Mouse (Mus musculus) kidney, adult 11 months (tissue): ENCODE measurements at regions not wholly inside any gene's neighbourhood (a gene's known extent, or its start where the extent isn't known, plus 50 kb on each side); places are given as distances from the start of the nearest gene placed in this dataset.
A peak's percentile ranks its signal among the peaks of the same experiment; 100 is the strongest.

Experiments used
- DNase-seq: peaks from one replicate; pipeline ENCODE4 v3.0.0; 2022

DNA sequence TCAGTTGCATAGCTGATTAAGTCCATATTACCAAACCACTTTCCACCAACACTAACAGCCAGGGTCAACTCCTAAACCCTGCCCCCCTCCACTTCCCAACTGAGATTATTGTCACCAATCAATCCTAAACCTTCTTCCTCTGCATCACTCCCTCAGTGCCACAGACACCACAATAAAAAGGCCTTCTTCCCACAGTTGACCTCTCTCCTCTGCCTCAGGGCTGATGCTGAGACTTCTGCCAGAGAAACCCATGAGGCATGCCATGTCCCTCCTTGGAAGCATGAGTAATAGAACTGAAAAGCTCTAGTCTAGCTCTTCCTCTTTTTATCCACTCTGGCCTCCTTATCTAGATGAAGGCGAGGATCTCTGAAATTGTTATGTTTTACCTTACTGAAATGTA, 300.0 kb upstream of the Clec14a start:
- no peak for DNase-seq

DNA sequence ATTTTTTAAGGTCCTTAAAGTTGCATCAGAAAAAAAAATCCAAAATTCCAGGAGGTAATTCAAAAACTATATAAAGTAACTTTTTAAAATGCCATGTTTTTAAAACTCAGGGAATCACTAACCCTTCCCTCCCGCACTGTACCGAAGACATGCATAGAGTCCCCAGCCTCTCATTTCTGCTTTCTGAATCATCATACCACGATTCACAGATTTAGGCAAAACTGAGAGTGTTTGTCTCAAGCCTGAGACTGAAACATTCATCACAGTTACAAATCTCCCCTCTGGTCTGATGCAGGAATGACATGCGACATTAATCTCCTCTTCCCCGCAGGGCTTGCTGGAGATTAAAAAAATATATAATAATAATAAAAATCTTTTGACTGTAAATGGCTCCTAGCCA, 291.8 kb upstream of the Clec14a start:
- no peak for DNase-seq

DNA sequence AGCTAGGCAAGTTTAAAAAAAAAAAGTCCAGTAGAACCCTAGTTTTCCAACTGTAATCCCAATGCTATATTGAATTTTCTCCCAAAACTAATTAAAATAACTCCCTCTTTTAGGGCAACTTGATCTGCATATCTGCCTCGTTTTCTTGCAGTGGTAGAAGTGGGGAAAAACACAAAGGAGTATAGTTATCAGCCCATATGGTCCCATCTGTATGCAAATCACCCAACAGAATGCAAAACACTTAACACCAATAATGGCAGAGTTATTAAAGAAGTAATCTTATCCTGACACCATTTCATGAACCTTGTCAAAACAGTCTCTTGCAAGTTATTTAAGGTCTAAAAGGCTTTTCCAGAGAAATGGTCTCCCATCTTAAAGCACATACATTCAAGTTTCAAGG, 290.7 kb upstream of the Clec14a start:
- no peak for DNase-seq

DNA sequence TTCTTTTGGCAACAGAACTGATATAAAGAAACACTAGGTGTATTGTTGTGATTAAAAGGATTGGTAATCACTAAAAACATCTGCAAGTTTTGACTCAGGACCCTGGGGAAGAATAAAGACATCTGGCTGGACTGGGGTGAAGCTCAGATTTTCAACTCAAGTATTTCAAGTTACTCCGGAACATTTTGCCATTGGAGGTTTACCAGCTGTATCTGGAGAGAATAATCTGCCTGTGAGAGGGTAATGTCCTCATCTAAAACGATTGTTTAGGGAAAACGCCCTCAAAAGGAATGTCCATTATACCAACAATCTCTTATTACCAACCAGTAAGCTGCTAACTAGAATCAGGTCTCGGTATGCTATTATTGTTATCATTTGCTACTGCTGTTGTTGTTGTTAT, 288.2 kb upstream of the Clec14a start:
- DNase-seq = no peak

DNA sequence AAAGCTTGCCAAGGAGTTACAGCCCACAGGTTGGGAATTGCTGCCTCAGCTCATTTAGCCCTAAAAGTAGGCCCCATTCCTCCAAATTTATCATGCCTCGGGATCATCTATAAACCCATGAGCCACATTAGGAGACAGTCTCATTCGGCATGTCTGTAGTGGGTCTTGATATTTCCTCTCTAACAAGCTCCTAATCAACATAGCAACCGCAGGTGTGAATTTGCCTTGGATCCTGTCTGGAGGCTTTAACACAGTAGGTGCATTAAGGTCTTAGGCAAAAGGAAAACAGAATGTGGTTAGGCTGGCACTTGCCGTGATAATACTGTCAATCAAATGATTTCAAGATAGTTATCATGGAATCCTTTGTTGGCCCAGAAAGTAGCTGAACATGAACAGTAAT, 287.7 kb upstream of the Clec14a start:
- no peak for DNase-seq

DNA sequence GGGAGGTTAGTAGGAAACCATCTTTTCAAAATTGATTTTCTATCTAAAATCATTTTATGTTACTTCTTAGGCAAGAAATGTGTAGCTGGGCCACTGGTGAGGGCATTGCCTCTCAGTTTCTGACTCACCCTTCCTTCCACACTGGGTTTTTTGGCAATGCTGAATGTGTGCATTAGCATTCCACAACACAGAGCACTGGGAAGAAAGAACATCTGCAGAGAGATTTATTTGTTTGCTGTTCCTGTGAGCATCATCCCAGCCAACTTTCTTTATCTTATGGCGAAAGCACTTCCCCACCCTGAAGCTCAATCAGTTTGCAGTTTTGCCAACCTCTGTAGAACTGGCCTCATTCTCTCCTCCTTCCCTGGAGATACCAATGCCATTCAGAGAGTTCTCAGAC, 287.0 kb upstream of the Clec14a start:
- no peak for DNase-seq

DNA sequence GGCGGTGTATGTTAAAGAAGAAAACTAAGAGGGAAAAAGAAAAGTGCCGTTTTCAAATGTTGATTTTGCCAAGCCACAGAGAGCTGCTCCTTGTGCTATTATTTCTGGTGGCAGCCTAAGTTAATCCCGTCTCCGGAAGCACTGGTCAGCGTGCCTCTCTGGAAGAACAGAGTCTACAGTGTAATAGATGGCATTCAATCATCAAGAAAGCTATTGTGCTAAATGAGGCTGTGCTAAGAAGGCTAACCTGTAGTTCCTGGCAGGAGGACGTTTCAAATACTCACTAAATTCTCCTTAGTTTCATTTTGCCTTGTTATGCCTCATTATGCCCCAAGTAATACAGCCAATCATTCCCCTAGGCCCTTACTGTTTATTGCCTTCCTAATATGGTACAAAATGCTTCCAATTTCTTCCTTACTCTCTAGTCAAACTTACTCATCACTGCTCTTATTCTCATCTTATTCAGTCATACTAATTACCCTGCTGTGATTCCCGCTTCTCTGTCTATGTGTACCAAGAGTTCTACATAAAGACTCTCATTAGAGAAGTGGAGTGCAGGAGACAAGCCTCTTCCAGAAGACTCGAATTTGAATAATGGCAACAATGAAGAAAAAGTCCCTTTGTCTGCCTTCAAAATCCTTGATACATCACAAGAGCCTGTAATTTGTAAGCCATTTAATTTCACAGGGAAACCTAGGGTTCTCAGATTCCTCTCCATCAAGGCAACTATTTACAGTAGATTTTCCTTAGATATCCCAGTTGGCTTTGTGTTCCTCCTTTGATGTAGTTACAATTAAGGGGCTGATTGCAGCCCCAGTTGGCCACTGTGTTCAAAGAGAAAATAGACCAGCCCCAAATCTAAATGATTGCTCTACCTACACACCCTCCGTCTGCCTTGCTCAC, 282.0 kb upstream of the Clec14a start:
- DNase-seq = no peak

DNA sequence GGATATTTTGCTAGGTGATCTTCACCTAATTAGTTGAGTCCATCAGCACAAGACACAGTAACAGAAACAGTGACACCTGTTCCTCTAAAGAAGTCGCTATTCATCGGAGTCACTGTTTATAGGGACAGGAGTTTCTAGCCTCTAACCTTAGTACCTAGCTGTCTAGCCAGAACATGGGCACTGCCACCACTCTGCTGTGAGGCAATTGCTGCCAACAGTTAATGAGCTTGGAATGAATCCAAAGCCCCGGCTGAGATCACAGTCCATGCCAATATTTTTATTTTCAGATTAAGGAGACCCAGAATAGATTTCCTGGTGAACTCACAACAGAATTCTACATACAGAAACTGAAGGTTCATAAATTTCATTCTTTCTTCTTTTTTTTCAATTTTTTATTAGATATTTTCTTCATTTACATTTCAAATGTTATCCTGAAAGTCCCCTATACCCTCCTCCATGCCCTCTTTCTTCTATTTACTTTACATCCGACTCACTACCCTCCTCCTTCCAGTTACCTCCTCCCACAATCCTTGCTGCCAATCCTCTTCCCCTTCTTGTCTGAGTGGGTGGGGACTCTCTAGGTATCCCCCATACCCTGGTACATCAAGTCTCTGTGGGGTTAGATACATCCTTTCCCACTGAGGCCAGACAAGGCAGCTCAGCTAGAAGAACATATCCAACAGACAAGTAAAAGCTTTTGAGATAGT, 276.9 kb upstream of the Clec14a start:
- peak; percentile 3 for DNase-seq

DNA sequence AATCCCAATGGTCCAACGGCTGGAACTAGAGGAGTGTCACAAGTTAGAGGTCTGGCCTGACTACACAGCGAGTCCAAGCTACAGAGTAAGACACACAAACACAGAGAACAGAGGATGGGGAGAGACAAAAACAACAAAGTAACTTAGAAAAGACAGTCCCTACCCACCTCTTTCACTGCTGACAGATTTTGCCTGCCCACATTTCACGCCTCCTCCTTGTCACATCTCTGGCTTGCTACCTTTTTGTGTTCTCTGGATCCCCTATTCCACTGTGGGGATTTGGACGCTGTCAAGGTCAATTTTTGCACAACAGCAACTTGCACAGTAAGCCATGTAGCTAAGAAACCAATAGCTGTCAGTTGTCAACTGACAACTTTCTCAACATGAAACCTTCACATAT, 275.8 kb upstream of the Clec14a start:
- no peak for DNase-seq

DNA sequence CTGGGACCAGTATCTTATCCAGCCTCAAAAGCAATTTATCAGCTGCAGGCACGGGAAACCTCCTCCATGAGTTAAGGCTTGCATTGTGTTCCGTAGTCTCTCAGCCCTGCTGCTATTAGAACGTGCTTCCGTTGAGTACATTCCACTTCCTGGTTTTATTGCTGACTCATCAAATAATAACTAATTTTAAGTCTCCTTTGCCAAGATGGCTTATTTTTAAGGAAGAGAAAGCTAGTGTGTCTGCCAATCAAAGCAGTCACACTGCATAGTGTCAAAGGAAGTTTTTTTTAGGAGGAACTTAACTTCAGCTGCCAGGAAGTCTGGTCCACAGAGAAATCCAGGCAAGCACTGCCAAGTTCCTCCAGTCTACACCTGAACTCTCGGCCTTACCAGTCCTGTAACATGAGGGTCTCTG, 269.2 kb upstream of the Clec14a start:
- DNase-seq = no peak

DNA sequence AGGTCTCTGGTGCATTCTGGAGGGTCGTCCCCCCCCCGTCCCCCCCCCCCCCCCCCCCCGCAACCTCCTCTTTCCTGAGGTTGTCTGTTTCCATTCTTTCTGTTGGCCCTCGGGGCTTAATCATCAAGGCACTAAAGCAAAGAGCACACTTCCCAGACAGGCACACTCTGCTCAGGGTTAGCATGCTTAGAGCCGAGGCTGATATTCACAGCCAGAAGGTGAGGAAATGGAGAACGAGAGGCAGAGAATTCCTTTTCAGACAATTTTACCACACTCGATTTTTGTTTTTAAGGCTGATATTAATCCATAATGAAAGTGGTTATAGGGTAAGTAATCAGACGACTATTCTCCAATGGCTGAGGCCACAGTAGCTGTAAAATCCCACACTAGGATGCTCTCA, 268.7 kb upstream of the Clec14a start:
- DNase-seq = no peak

DNA sequence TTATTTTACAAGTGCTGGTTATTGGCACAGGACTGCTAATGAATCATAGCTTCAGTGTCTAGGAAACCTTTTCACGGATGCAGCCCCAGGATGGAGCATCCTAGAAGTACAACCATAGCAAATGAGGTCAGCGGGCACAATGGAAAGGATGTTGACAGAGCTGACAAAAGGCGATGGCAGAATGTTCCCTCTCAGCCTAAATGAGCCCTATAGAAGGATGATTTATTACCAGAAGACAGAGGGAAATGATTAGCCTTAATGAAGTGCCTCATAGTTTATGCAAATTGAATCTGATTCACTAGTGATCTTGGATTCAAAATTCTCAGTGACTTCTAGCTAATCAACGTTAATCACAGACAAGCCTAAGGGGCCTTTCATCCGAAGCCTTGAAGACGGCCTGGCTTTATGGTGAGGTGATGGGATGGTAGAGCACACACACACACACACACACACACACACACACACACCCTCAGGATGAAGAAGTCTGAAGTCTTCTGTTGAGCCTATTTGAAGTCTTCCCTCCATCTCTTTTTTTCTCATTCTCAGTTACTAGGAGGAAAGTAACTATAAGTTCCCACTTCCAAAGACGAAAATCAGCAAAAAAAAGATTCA, 267.4 kb upstream of the Clec14a start:
- DNase-seq = no peak

DNA sequence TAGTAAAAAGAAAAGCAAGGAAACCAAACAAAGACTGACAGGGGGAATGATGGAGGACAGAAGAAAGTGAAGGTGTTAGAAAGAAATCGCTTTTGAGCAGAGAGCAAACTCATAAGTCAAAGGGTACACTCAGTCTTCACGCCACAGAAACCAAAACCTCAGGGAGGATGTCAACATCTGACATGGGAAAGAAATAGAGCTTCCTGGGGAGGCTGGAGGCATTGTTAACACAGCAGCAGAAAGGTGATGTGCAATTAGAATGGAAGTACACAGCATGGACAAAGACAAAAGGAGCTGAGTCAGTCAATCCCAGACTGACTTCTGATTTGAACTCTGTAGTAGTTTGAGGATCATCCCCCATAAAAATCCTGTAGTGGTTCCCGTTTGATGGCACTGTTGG, 261.2 kb upstream of the Clec14a start:
- no peak for DNase-seq

DNA sequence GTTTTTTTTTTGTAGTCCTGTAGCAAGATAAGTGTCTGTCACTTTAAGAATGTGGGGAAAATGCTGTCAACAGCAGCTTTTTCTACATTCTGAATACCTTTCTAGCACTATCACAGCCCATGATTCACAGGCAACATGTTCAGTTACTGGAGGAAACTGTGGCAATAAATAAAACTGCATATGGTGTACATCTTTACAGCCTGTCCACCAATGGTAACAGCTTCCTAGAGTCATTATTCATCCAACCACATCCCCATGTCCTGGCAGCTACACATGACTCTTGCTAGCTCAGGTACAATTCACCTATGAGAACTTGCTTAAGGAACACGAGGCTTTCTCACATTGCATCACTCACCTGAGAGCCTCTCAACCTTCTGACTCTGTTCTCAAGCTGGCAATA, 247.7 kb upstream of the Clec14a start:
- DNase-seq = no peak

DNA sequence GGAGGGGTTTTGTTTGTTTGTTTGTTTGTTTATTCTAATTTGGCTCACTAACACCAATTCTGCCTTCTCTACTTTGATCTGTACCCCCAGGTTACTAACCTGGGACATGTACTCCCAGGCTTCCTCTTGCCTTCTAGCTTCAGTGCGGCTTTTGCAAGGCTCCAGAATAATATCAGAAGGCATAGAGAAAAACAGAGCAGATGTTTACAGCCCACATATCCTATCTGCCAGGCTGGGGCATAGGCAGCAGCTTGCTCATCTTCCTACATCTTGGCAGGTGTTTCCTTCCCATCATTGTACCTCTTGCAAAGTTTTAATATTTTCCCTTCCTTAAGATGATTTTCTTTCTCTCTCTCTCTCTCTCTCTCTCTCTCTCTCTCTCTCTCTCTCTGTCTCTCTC, 244.9 kb upstream of the Clec14a start:
- no peak for DNase-seq

DNA sequence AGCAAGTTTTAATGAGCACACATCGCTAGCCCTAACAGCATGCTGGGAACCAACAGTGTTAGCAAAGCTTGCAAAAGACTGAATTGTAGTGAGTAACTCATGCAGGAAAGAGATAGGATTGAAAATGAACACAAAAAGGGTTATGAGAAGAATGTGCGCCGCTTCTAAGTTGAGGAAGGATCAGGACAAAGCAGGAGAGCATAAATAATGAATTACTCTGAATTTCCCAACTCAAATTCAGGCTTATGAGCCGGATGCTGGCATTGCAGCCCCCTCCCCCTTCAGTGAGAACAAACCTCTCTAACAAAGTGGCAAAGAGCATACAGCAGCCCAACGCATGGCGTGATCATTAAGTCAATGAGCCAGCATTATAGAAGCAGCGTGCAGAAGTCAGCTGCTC, 243.6 kb upstream of the Clec14a start:
- no peak for DNase-seq

DNA sequence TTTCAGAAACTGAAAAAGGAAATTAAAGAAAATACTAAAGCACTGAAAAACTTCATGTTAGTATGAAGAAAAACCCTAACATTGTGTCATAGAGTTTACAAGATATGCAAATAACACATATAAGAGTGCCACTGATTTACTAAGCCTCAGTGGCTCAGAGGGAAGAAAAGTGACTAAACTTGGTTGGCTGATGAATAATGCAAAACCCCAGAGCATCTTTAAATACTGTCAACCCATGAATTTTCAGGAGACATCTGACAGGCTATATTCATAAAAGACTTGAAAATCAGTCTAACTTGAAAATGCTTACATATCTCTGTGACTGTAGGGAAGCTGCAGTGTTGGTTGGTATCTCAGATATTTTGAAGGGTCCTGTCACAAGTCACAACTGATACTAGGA, 235.2 kb upstream of the Clec14a start:
- DNase-seq = no peak

DNA sequence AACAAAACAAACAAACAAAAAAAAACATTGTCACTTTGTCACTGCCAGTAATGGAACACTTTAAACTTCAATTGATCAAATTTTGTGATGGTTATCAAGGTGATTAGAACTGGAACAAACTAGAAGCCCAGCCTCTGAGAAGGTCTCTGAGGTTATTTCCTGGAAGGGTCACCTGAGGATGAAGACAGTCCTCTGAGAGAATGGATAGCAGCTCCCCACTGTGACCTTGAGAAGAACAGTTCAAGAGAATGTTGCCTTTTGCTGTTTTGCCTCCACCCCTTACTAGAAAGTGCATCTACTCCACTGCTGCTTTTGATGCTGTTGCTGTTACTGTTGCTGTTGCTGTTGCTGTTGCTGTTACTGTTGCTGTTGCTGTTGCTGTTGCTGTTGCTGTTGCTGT, 205.1 kb upstream of the Clec14a start:
- no peak for DNase-seq

DNA sequence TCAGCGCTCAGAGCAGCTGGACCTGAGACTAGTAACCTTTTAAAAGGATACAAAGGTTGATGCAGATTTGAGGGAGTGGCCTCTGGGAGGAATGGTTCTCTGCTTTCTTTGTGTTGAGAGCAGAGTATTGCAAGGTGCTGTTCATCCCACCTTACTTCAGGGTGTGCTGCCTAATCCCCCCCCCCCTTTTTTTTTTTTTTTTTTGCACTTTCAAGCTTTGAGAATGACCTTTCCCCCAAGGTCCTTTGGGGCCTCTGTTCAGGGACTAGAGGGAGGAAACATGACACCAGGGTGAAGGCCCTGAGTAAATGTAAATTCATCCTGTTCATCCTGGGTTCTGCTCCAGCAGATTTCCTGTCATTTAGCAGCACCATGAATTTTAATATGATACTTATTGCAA, 204.4 kb upstream of the Clec14a start:
- DNase-seq = no peak

DNA sequence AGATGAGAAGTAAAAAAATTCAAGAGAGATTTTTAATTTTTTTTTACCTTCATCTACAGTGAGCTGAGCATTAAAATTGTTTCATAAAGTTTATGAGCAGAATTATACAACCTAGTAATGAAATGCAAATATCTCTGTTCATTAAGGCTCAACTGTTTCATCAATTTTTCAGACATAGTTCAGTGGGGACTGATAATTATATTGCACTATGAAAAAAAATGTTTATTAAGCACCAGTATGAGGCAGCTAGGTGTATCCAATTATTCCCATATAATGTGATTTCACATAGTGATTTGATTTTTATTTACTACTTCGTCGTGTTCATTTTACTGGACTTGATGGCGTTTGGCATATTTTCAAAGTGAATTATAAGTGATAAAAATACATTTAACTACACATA, 191.4 kb upstream of the Clec14a start:
- no peak for DNase-seq

DNA sequence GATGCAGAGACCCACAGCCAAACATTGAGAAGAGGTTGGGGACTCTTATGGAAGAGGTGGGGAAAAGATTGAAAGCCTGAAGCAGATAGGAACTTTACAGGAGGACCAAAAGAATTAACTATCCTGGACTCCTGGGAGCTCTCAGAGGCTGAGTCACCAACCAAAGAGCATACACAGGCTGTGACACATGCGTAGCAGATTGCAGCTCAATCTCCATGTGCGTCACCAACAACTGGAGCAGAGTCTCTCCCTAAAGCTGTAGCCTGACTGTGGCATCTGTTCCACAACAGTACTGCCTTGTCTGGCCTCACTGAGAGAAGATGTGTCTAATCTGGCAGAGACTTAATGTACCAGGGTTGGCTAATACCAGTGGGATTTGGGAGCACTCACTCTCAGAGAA, 185.7 kb upstream of the Clec14a start:
- DNase-seq = no peak

DNA sequence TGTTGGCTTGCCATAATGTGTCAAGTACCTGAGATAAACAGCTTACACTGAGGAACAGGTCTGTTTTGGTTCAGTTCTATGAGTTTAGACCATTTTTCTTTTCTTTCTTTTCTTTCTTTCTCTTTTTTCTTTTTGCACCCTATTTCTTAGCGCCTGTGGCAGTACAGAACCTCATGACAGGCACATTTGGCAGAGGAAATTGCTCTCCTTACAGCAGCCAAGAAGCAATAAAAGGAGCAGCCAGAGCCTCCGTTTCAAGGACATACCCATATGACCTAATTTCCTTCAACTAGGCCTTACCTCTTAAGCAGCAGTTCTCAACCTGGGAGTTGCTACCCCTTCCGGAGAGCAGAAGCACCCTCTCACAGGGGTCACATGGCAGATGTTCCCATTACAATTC, 173.9 kb upstream of the Clec14a start:
- DNase-seq = no peak

DNA sequence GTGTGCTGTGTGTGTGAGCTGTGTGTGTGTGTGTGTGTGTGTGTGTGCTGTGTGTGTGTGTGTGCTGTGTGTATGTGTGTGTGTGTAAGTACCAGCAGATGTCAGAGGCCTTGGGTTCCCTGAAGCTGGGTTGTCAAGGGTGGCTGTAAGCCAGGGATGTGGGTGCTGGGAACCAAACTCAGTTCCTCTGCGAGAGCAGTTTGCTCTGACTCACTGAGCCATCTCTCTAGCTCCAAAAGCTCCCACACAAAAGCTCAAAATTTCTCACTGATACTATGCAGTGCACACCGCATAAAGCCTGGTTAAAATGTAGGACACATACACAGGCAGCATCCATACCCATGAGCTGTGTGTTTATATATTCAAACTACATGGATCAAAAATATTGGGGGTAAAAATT, 172.9 kb upstream of the Clec14a start:
- DNase-seq = no peak

DNA sequence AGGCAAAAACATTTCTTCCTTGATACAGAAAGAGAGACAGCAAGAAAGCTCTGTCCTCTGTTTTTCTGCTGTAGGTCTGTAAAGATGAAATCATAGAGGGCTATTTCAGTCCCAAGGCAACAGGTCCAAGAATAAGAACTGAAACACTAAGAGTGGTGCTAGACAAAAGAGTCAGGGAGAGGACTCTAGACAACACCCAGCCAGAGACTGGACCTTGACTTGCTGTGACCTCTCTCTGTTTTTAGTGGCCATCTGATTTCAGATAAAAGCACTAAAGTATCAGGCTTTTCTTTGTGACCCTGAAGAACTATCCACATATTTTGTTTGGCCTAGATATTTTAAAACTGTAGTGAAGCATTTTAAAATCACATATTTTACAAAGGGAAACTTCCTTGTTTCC, 171.6 kb upstream of the Clec14a start:
- DNase-seq = no peak
